Mouse (Mus musculus): ENCODE results near the gene Hyal1. TPM values are rescaled to one million over a fixed set of nuclear protein-coding genes. Genes with fewer than 3 reads are reported as not detected.

Gene Hyal1
- polyA plus RNA-seq, 1 experiment = 13.9 TPM

DNA sequence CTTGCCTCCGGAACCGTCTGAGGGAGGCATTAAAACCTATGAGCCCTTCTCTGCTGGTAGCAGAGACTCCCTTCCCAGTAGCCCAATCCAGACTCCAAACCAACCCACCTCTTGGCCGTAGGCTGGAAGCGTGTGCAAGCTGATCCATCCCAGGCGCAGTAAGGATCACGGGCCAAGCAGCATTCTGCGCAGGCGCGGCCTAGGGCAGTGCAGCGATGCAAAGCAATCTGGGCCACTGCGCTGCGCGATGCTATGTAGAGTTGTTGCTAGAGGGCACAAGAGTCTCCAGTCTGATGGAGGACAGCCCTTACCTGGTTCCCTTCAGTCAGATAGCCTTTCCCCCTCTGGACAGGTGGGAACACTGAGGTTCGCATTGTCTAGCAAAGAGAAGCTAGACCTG is 23.1 kb downstream of the Hyal1 start:
- no peak overlapping the region for H3K27ac ChIP-seq (ENCODE audit: insufficient read depth, low read length)
- H3K4me1 ChIP-seq (ENCODE audit: control insufficient read depth, insufficient read depth, low read length) = no peaks in the 10 kb centered on the region
- no peak overlapping the region for H3K4me3 ChIP-seq (ENCODE audit: insufficient read depth, low read length)
- TF ChIP-seq POLR2A (IDR thresholded peaks at IDR 0.05; ENCODE audit: low read depth, low read length) = no peak
- no peak for TF ChIP-seq CTCF (IDR thresholded peaks at IDR 0.05; ENCODE audit: borderline replicate concordance, insufficient read depth, low read length)

DNA sequence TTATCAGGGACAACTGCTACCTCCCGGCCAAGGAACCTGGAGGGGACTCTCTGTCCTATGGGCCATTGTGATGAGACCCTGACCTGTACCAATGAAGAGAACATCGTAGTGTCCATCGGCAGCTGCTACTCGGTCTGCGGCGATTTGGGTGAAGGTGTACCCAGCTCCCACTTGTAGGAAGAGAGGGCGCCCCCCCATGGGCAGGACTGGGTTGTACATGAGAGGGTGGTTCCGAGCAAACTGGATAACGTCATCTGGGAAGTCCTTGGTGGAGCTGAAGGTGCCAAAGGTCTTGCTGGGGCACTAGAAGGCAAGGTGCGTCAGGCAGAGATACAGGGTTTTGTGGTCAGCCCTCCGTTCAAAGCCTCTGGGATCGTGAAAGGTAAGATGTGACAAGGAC is 24.0 kb downstream of the Hyal1 start:
- Histone ChIP-seq H3K4me1 (ENCODE audit: control insufficient read depth, insufficient read depth, low read length) (no peaks in the 10 kb centered on the region), H3K27ac (ENCODE audit: insufficient read depth, low read length) (no peak overlapping the region), H3K4me3 (ENCODE audit: insufficient read depth, low read length) (no peak overlapping the region)
- TF ChIP-seq POLR2A (IDR thresholded peaks at IDR 0.05; ENCODE audit: low read depth, low read length) (no peak), CTCF (IDR thresholded peaks at IDR 0.05; ENCODE audit: borderline replicate concordance, insufficient read depth, low read length) (no peak)

DNA sequence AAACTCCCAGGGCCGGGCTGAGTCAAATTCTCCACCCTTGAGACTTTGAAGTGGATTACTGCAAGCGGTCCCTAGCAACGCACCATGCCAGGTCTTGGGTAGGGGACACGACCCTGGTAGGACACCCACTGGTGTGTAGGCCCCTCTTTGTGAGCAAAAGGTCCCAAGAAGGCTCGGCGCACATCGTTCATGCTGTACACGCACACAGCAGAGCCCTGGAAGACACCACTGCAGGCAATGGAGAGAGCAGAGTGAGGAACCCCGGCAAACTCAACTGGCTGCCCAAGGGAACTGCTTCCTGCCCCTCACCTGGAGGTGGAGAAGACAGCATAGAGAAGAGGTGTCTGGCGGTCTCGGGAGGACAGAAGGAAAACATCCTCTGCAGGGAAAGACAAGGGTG is 24.5 kb downstream of the Hyal1 start:
- Histone ChIP-seq H3K4me1 (ENCODE audit: control insufficient read depth, insufficient read depth, low read length) (no peaks in the 10 kb centered on the region), H3K4me3 (ENCODE audit: insufficient read depth, low read length) (no peak overlapping the region), H3K27ac (ENCODE audit: insufficient read depth, low read length) (no peak overlapping the region)
- TF ChIP-seq CTCF (IDR thresholded peaks at IDR 0.05; ENCODE audit: borderline replicate concordance, insufficient read depth, low read length) (no peak), POLR2A (IDR thresholded peaks at IDR 0.05; ENCODE audit: low read depth, low read length) (no peak)

DNA sequence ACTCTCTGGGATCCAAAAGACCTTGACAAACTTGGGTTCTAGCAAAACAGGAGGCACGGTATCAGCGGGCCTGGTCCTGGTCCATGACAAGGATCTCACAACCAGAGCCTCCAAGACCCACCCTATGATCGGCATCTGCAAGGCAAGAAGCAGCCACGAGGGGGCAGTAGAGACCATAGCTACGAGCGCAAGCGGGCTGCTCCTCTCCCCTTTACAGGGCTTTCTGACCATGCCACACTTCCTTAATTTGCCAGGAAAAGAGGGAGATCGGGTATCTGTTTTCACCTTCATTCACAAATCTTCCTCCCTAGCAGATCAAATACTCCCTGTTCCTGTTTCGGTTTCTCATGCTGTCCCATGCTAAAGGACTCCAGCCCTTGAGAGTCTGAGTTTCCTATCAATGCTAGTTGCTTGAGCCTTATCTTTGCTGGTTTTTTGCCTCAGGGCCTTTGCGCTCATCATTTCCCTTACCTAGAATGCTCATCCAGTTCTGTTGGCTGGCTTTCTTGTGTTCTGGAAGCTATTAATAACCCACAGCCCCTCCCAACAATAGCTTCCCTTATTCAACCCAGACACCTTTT is 25.4 kb downstream of the Hyal1 start:
- H3K4me3 ChIP-seq (ENCODE audit: insufficient read depth, low read length) = no peak overlapping the region
- H3K27ac ChIP-seq (ENCODE audit: insufficient read depth, low read length) = no peak overlapping the region
- peak; percentile 94 for TF ChIP-seq CTCF (IDR thresholded peaks at IDR 0.05; ENCODE audit: borderline replicate concordance, insufficient read depth, low read length)
- no peak for TF ChIP-seq POLR2A (IDR thresholded peaks at IDR 0.05; ENCODE audit: low read depth, low read length)
- H3K4me1 ChIP-seq (ENCODE audit: control insufficient read depth, insufficient read depth, low read length) = no peaks in the 10 kb centered on the region

DNA sequence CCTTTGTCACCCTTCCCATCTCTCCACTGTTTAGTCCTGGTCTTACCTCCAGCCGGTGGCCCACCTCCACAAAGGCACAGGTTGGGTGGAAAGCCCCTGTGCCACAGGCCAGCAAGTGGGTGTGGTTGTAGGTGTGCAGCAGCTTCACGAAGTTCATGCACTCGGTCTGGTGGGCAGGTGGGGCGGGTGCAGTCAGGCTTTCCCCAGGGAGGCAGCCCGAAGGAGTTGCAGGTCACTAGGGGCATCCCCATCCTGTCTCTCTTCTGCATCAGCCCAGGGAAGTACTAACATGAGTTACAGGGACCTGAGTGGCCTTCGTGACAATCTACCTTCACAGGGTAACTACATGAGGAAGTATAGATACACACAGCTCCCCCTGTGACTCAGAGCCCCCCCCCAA is 26.5 kb downstream of the Hyal1 start:
- Histone ChIP-seq H3K4me1 (ENCODE audit: control insufficient read depth, insufficient read depth, low read length) (no peaks in the 10 kb centered on the region), H3K4me3 (ENCODE audit: insufficient read depth, low read length) (no peak overlapping the region), H3K27ac (ENCODE audit: insufficient read depth, low read length) (no peak overlapping the region)
- TF ChIP-seq POLR2A (IDR thresholded peaks at IDR 0.05; ENCODE audit: low read depth, low read length) (no peak), CTCF (IDR thresholded peaks at IDR 0.05; ENCODE audit: borderline replicate concordance, insufficient read depth, low read length) (no peak)

DNA sequence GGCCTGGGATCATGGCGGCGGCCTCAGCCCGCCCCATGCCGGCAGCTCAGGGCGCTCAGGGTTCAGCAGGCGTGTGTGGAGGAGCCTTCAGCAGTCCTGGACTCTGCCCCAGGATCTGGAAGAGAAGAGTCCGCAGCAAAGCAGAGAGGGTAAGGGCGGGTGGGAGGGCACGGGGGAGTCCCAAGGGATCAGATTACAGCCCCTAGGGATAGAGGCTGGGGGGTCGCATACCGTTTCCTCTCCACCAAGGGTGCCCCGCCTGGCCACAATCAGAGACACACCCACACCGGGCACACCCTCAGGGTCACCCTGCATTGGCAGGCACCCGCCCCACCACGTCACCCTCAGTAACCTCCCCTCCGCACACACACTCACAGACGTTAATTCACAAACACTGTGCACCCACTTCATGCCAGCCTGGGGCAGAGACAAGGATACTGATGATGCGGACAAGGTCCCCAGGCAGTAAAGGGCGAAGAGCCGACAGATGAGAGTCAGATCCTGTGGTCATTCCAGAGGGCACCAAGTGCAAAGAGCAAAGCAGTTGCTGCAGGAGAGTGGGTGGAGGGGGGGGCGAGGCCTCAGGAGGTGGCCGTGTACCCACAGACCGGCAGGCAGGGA is 28.4 kb downstream of the Hyal1 start:
- Histone ChIP-seq H3K4me1 (ENCODE audit: control insufficient read depth, insufficient read depth, low read length) (0 out of 2 replicates have a peak, but pooled peaks cover 2% of the 10 kb centered on the region), H3K4me3 (ENCODE audit: insufficient read depth, low read length) (no peak overlapping the region), H3K27ac (ENCODE audit: insufficient read depth, low read length) (no peak overlapping the region)
- no peak for TF ChIP-seq POLR2A (IDR thresholded peaks at IDR 0.05; ENCODE audit: low read depth, low read length)
- no peak for TF ChIP-seq CTCF (IDR thresholded peaks at IDR 0.05; ENCODE audit: borderline replicate concordance, insufficient read depth, low read length)

DNA sequence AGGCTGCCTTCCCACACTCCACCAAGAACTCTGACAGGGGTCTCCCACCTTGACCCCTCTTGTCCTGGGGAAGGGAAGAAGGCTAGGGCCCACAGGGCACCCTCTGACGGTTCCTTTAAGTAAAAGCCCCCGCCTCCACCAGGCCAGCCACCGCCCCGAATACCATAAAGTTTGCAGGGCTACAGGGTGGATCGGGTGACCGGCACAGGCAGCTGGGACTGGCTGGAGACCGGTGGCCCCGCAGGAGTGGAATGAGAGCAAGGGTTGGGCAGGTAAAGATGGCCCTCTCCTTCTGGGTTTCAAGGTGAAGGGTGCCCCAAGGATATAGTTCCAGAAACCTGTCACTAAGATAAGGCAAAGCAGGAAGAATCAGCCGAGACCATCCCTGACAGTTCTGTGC is 29.9 kb downstream of the Hyal1 start:
- Histone ChIP-seq H3K4me3 (ENCODE audit: insufficient read depth, low read length) (peak overlapping the region; percentile 12), H3K27ac (ENCODE audit: insufficient read depth, low read length) (no peak overlapping the region), H3K4me1 (ENCODE audit: control insufficient read depth, insufficient read depth, low read length) (0 out of 2 replicates have a peak, but pooled peaks cover 2% of the 10 kb centered on the region)
- TF ChIP-seq CTCF (IDR thresholded peaks at IDR 0.05; ENCODE audit: borderline replicate concordance, insufficient read depth, low read length) = no peak
- TF ChIP-seq POLR2A (IDR thresholded peaks at IDR 0.05; ENCODE audit: low read depth, low read length) = peak; percentile 65

DNA sequence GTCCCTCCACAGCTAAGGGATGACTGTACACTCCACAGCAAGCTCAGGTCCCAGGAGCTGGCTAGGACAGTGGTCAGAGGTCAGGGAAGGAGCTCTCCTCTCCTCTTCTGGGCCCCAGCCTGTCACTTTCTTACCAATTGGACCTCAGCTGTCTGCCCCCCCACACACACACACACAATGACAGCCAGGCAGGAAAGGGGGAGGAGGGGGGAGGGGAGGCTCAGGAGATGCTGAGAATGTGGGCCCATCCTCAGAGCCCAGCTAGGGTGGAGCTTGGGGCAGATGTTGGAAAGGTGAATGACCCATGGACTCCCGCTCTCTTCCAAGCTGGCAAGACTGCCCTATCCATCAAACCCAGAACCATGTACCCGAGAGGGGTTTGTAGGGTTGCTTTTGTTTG is 30.3 kb downstream of the Hyal1 start:
- H3K27ac ChIP-seq (ENCODE audit: insufficient read depth, low read length) = no peak overlapping the region
- TF ChIP-seq POLR2A (IDR thresholded peaks at IDR 0.05; ENCODE audit: low read depth, low read length) (no peak), CTCF (IDR thresholded peaks at IDR 0.05; ENCODE audit: borderline replicate concordance, insufficient read depth, low read length) (no peak)
- H3K4me3 ChIP-seq (ENCODE audit: insufficient read depth, low read length) = peak overlapping the region; percentile 12
- H3K4me1 ChIP-seq (ENCODE audit: control insufficient read depth, insufficient read depth, low read length) = peaks cover 2% of the 10 kb centered on the region; the same call in 1 of the 2 replicates

DNA sequence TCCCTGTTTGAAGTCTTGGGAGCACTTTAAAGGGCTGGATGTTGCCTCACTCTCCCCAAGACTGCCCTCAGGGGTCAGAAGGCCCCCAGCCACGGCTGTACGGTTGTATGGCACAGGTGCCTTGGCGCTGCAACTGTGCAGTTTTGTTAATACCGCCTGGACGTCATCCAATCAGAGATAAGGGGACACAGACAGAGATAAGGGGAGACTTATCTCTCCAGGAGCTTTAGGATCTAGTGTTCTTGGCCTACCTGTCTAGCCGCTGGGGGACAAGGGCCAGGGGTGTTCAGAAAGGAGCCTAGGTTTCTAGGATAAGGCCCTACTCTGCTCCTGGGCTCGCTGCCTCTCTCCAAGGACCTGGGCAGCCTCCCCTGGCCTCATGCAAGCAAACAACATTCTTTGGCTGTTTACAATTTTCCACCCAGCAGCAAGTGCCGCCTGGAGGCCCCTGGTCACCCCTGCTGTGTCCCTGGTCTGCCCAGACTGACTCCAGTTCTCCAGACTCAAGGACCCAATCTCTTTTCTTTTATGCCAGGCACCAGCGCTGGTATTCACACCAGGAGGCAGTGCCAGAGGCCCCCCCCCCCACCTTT is 31.0 kb downstream of the Hyal1 start:
- TF ChIP-seq CTCF (IDR thresholded peaks at IDR 0.05; ENCODE audit: borderline replicate concordance, insufficient read depth, low read length) (no peak), POLR2A (IDR thresholded peaks at IDR 0.05; ENCODE audit: low read depth, low read length) (no peak)
- Histone ChIP-seq H3K4me3 (ENCODE audit: insufficient read depth, low read length) (no peak overlapping the region), H3K4me1 (ENCODE audit: control insufficient read depth, insufficient read depth, low read length) (peaks cover 2% of the 10 kb centered on the region; the same call in 1 of the 2 replicates), H3K27ac (ENCODE audit: insufficient read depth, low read length) (no peak overlapping the region)

Data from embryonic fibroblast, embryonic 13.5 days (primary cell).